24 mouse cellular contexts compared by ENCODE assay signal in genomic region chr13:55408546-55409120, GRCm38 (mm10). TPM values are rescaled to one million over a fixed set of nuclear protein-coding genes. Genes with fewer than 3 reads are reported as not detected.
"Had no signal": no experiment of that assay in that cellular context is flagged by ENCODE, and none has a peak within 500 bp of the region (broad histone marks: within the 10 kb centered on the region; RNA-seq: fewer than 3 reads in every experiment).

No protein-coding gene starts in this region.

- DNase-seq: lung, adult 18-20 months; lung, embryonic 14.5 days; lung, postnatal 10 days; lung, postnatal 4 days; retina, postnatal 1 day; right cerebral cortex, adult 18-20 months; right cerebral cortex, postnatal 25 days; right cerebral cortex, postnatal 4 days; spleen, adult 18-20 months; thymus, adult 18-20 months; thymus, postnatal 14 days; thymus, postnatal 36 days had no signal

- H3K27ac ChIP-seq: midbrain, embryonic 10.5 days; midbrain, embryonic 13.5 days; neural tube, embryonic 13.5 days; neural tube, embryonic 15.5 days had no signal

- H3K4me3 ChIP-seq: midbrain, embryonic 10.5 days; midbrain, embryonic 13.5 days; myocyte; neural tube, embryonic 13.5 days; neural tube, embryonic 15.5 days had no signal

- H3K9me3 ChIP-seq: midbrain, embryonic 10.5 days; midbrain, embryonic 13.5 days; neural tube, embryonic 13.5 days; neural tube, embryonic 15.5 days had no signal

- ATAC-seq: midbrain, embryonic 13.5 days; midbrain, embryonic 16.5 days had no signal

- H3K36me3 ChIP-seq: midbrain, embryonic 10.5 days; midbrain, embryonic 13.5 days; neural tube, embryonic 13.5 days; neural tube, embryonic 15.5 days had no signal

- H3K9ac ChIP-seq: lung, embryonic 14.5 days; midbrain, embryonic 13.5 days; neural tube, embryonic 13.5 days; neural tube, embryonic 15.5 days had no signal

- H3K4me2 ChIP-seq: lung, embryonic 14.5 days; midbrain, embryonic 13.5 days; neural tube, embryonic 13.5 days; neural tube, embryonic 15.5 days had no signal

RNA-seq across cellular contexts. Expression of gene Pfn3, which starts 6.4 kb away (rescaled TPM):
- polyA plus RNA-seq: lung, embryonic 14.5 days; lung, embryonic 16.5 days; midbrain, embryonic 10.5 days; midbrain, embryonic 13.5 days; myocyte; neural tube, embryonic 11.5 days; neural tube, embryonic 13.5 days; small intestine, adult 2 months; stomach, embryonic 14.5 days; stomach, embryonic 16.5 days; thymus, postnatal 0 days had no signal

RNA-seq across cellular contexts. Expression of gene Slc34a1, which starts 10.6 kb away (rescaled TPM):
- polyA plus RNA-seq: lung, embryonic 14.5 days; lung, embryonic 16.5 days; midbrain, embryonic 10.5 days; midbrain, embryonic 13.5 days; midbrain, embryonic 16.5 days; neural tube, embryonic 13.5 days; neural tube, embryonic 15.5 days; stomach, embryonic 14.5 days had no signal

RNA-seq across cellular contexts. Expression of gene F12, which starts 18.0 kb away (rescaled TPM):
- polyA plus RNA-seq: lung, embryonic 14.5 days; midbrain, embryonic 10.5 days; midbrain, embryonic 13.5 days; myocyte; neural tube, embryonic 11.5 days; neural tube, embryonic 13.5 days; stomach, embryonic 14.5 days had no signal
